Mouse (Mus musculus) lung, postnatal 0 days (tissue): ENCODE results near the gene Tmem136.
A peak's percentile ranks its signal among the peaks of the same experiment; 100 is the strongest.

Source experiments
- CTCF ChIP-seq: IDR thresholded peaks from 2 replicates; pipeline ENCODE4 v1.5.1; 2016; ENCODE audit warnings: antibody characterized with exemption, mild to moderate bottlenecking
- EP300 ChIP-seq: IDR thresholded peaks from 2 replicates; pipeline ENCODE4 v1.6.1; 2016; ENCODE audit warnings: antibody characterized with exemption, mild to moderate bottlenecking, control low read depth

GRCm38 (mm10) chr9:43141839-43142238 is 25.5 kb upstream of the Tmem136 start:
- peak; percentile 95 for TF ChIP-seq CTCF
- no peak for TF ChIP-seq EP300
